Mouse (Mus musculus) left cerebral cortex, adult 2 months (tissue): ENCODE data around the gene Wwox. TPM values are rescaled to one million over a fixed set of nuclear protein-coding genes. Genes with fewer than 3 reads are reported as not detected.
A peak's percentile ranks its signal among the peaks of the same experiment; 100 is the strongest.

ENCODE experiments used
- DNase-seq, 2 experiments: peaks; one replicate each; pipeline ENCODE4 v3.0.0; 2021 to 2022; ENCODE audit warnings: low spot score in 2 of 2, mixed read lengths in 1 of 2; ENCODE audit errors: extremely low spot score in 1 of 2
- H3K27ac ChIP-seq: fragments of 200-600 bp; 2 replicates; pipeline ENCODE4 v1.8.1; 2022
- H3K4me3 ChIP-seq: fragments of 200-600 bp; 2 replicates; pipeline ENCODE4 v1.8.1; 2022
- CTCF ChIP-seq: fragments of 200-600 bp; IDR thresholded peaks from 2 replicates; pipeline ENCODE4 v1.8.1; 2022; ENCODE audit warnings: antibody characterized with exemption, mild to moderate bottlenecking, moderate library complexity
- intact Hi-C: fragments of 180-260 bp; cut with DNase I; formaldehyde crosslinking; loops from one replicate; pipeline ENCODE4 v1.15.1; 2025
- total RNA-seq, 2 experiments: library from RNA; stranded (reverse); gene quantifications; 2 replicates each; pipeline ENCODE4 v1.2.3; 2021

Wwox gene
- total RNA-seq, 2 experiments from 2014 or later: 16.7 to 17.6 TPM

- no peak for TF ChIP-seq CTCF
- DNase-seq: no peak
- no peak overlapping the region for H3K4me3 ChIP-seq
- intact Hi-C loops: no loop called here
- H3K27ac ChIP-seq: no peak overlapping the region
Measured at GRCm38 (mm10) chr8:114512075-114512935, 72.8 kb downstream of the Wwox start.

- Histone ChIP-seq H3K27ac (no peak overlapping the region), H3K4me3 (no peak overlapping the region)
- TF ChIP-seq CTCF: no peak
- intact Hi-C loops: no loop called here
- DNase-seq: no peak
Measured at GRCm38 (mm10) chr8:114514692-114515091, 75.2 kb downstream of the Wwox start.

GRCm38 (mm10) chr8:114523061-114523460 is 83.6 kb downstream of the Wwox start:
- Histone ChIP-seq H3K4me3 (no peak overlapping the region), H3K27ac (no peak overlapping the region)
- no peak for DNase-seq
- intact Hi-C loops: no loop called here
- no peak for TF ChIP-seq CTCF

GRCm38 (mm10) chr8:114526626-114527267 is 87.3 kb downstream of the Wwox start:
- intact Hi-C loops: no loop called here
- no peak overlapping the region for H3K27ac ChIP-seq
- no peak for TF ChIP-seq CTCF

GRCm38 (mm10) chr8:114527648-114528221 is 88.3 kb downstream of the Wwox start:
- Histone ChIP-seq H3K4me3 (no peak overlapping the region), H3K27ac (no peak overlapping the region)
- DNase-seq: no peak
- intact Hi-C loops: no loop called here
- TF ChIP-seq CTCF: no peak

More at GRCm38 (mm10) chr8:114526626-114527267, 87.3 kb downstream of the Wwox start:
- H3K4me3 ChIP-seq: no peak overlapping the region
- DNase-seq: no peak

- intact Hi-C loops: no loop called here
- no peak for DNase-seq
- Histone ChIP-seq H3K27ac (no peak overlapping the region), H3K4me3 (no peak overlapping the region)
- TF ChIP-seq CTCF: no peak
Measured at GRCm38 (mm10) chr8:114529581-114529980, 90.1 kb downstream of the Wwox start.

GRCm38 (mm10) chr8:114536201-114536600 is 96.7 kb downstream of the Wwox start:
- H3K4me3 ChIP-seq: no peak overlapping the region
- no peak overlapping the region for H3K27ac ChIP-seq
- TF ChIP-seq CTCF: no peak
- intact Hi-C loops: no loop called here
- DNase-seq: no peak

GRCm38 (mm10) chr8:114541132-114541531 is 101.7 kb downstream of the Wwox start:
- intact Hi-C loops: loop anchor here (1.0 to 5.0 kb wide), 5 partner anchors 176 to 1896 kb away; no protein-coding TSS in a partner anchor
- H3K4me3 ChIP-seq: no peak overlapping the region
- no peak overlapping the region for H3K27ac ChIP-seq
- peak in 1 of 2 experiments; percentile 20 for DNase-seq
- TF ChIP-seq CTCF: peak; percentile 81

- H3K27ac ChIP-seq: no peak overlapping the region
- intact Hi-C loops: no loop called here
- H3K4me3 ChIP-seq: no peak overlapping the region
- no peak for DNase-seq
- TF ChIP-seq CTCF: no peak
Measured at GRCm38 (mm10) chr8:114548360-114548759, 108.9 kb downstream of the Wwox start.

- H3K4me3 ChIP-seq: no peak overlapping the region
- intact Hi-C loops: no loop called here
- TF ChIP-seq CTCF: no peak
- H3K27ac ChIP-seq: no peak overlapping the region
- no peak for DNase-seq
Measured at GRCm38 (mm10) chr8:114548837-114549236, 109.4 kb downstream of the Wwox start.

- Histone ChIP-seq H3K27ac (no peak overlapping the region), H3K4me3 (no peak overlapping the region)
- no peak for DNase-seq
- TF ChIP-seq CTCF: peak; percentile 24
- intact Hi-C loops: no loop called here
Measured at GRCm38 (mm10) chr8:114550029-114550428, 110.6 kb downstream of the Wwox start.

- TF ChIP-seq CTCF: no peak
- Histone ChIP-seq H3K27ac (no peak overlapping the region), H3K4me3 (no peak overlapping the region)
- intact Hi-C loops: no loop called here
- no peak for DNase-seq
Measured at GRCm38 (mm10) chr8:114552606-114553005, 113.2 kb downstream of the Wwox start.
